Mouse (Mus musculus): ENCODE measurements around the gene Ccnq. TPM values are rescaled to one million over a fixed set of nuclear protein-coding genes. Genes with fewer than 3 reads are reported as not detected.
A peak's percentile ranks its signal among the peaks of the same experiment; 100 is the strongest.

The Ccnq gene
- 36.4 and 40.4 TPM in 2 replicates for polyA plus RNA-seq (2015; fragmentation: Nextera tagmentation; extraction: Ambion mirVana)

- no peaks in the 10 kb centered on the region for H3K9me3 ChIP-seq
- H3K4me3 ChIP-seq, result peak within 1 kb of the TSS; percentile 80
- peak within 1 kb of the TSS; percentile 76 for H3K9ac ChIP-seq (replicated peaks)
- 9% methylated on average over 58 of the region's 59 CpGs for WGBS
- peak within 1 kb of the TSS; percentile 79 for H3K27ac ChIP-seq (replicated peaks)
- H3K4me2 ChIP-seq (replicated peaks), result peak within 1 kb of the TSS; percentile 58
- H3K36me3 ChIP-seq, result 0 out of 2 replicates have a peak, but pooled peaks cover 3% of the 10 kb centered on the region
- H3K4me1 ChIP-seq, result peaks cover 13% of the 10 kb centered on the region
- peak; percentile 86 for ATAC-seq (replicated peaks)
- no peaks in the 10 kb centered on the region for H3K27me3 ChIP-seq
Observed at GRCm38 (mm10) chr11:78750885-78751842, at the start of gene Ccnq. Gene Ccnq, minus strand, starts transcription at chr11:78751729.

GRCm38 (mm10) chr11:78801094-78801493 is 49.6 kb upstream of the Ccnq start:
- H3K27me3 ChIP-seq, result no peaks in the 10 kb centered on the region
- 97% methylated on average over 4 of the region's 4 CpGs for WGBS

GRCm38 (mm10) chr11:78796072-78796729 is 44.7 kb upstream of the Ccnq start:
- Histone ChIP-seq H3K4me2 (replicated peaks) (no peak overlapping the region), H3K36me3 (no peaks in the 10 kb centered on the region), H3K4me1 (peaks cover 19% of the 10 kb centered on the region), H3K27me3 (no peaks in the 10 kb centered on the region), H3K27ac (replicated peaks) (no peak overlapping the region), H3K9me3 (no peaks in the 10 kb centered on the region), H3K4me3 (no peak overlapping the region), H3K9ac (replicated peaks) (no peak overlapping the region)
- no peak for ATAC-seq (replicated peaks)
- WGBS, result 83% methylated on average over 10 of the region's 10 CpGs

More at GRCm38 (mm10) chr11:78801094-78801493, 49.6 kb upstream of the Ccnq start:
- H3K4me1 ChIP-seq, result peaks cover 28% of the 10 kb centered on the region
- H3K27ac ChIP-seq (replicated peaks), result no peak overlapping the region
- H3K9ac ChIP-seq (replicated peaks), result no peak overlapping the region
- H3K4me3 ChIP-seq, result no peak overlapping the region
- H3K4me2 ChIP-seq (replicated peaks), result no peak overlapping the region
- no peak for ATAC-seq (replicated peaks)
- no peaks in the 10 kb centered on the region for H3K9me3 ChIP-seq
- no peaks in the 10 kb centered on the region for H3K36me3 ChIP-seq

GRCm38 (mm10) chr11:78793116-78793515 is 41.6 kb upstream of the Ccnq start:
- Histone ChIP-seq H3K9ac (replicated peaks) (no peak overlapping the region), H3K27ac (replicated peaks) (peak overlapping the region; percentile 89), H3K4me3 (no peak overlapping the region), H3K4me1 (peaks cover 36% of the 10 kb centered on the region), H3K9me3 (no peaks in the 10 kb centered on the region), H3K4me2 (replicated peaks) (no peak overlapping the region), H3K36me3 (no peaks in the 10 kb centered on the region), H3K27me3 (no peaks in the 10 kb centered on the region)
- ATAC-seq (replicated peaks), result no peak
- WGBS, result 76% methylated on average over 11 of the region's 11 CpGs

- Histone ChIP-seq H3K27me3 (no peaks in the 10 kb centered on the region), H3K9ac (replicated peaks) (peak overlapping the region; percentile 12; the same call in 1 of the 2 replicates), H3K36me3 (no peaks in the 10 kb centered on the region), H3K27ac (replicated peaks) (peak overlapping the region; percentile 89), H3K4me1 (peaks cover 36% of the 10 kb centered on the region), H3K4me2 (replicated peaks) (peak overlapping the region; percentile 25), H3K9me3 (no peaks in the 10 kb centered on the region), H3K4me3 (peak overlapping the region; percentile 1; the same call in 1 of the 2 replicates)
- ATAC-seq (replicated peaks), result peak; percentile 49; the same call in 1 of the 2 replicates
- WGBS, result 8% methylated on average over 11 of the region's 11 CpGs
Observed at GRCm38 (mm10) chr11:78792465-78792864, 40.9 kb upstream of the Ccnq start.

- ATAC-seq (replicated peaks), result peak; percentile 77
- 8% methylated on average over 5 of the region's 5 CpGs for WGBS
- Histone ChIP-seq H3K4me3 (peak overlapping the region; percentile 1; the same call in 1 of the 2 replicates), H3K9ac (replicated peaks) (peak overlapping the region; percentile 12; the same call in 1 of the 2 replicates), H3K27me3 (no peaks in the 10 kb centered on the region), H3K9me3 (no peaks in the 10 kb centered on the region), H3K27ac (replicated peaks) (peak overlapping the region; percentile 89), H3K4me1 (peaks cover 36% of the 10 kb centered on the region), H3K36me3 (no peaks in the 10 kb centered on the region), H3K4me2 (replicated peaks) (peak overlapping the region; percentile 25)
Observed at GRCm38 (mm10) chr11:78792055-78792454, 40.5 kb upstream of the Ccnq start.

GRCm38 (mm10) chr11:78791582-78791981 is 40.1 kb upstream of the Ccnq start:
- H3K27ac ChIP-seq (replicated peaks), result peak overlapping the region; percentile 89
- H3K4me1 ChIP-seq, result peaks cover 36% of the 10 kb centered on the region
- H3K4me3 ChIP-seq, result no peak overlapping the region
- peak; percentile 74 for ATAC-seq (replicated peaks)
- WGBS, result 18% methylated on average over 4 of the region's 4 CpGs
- no peaks in the 10 kb centered on the region for H3K9me3 ChIP-seq
- H3K36me3 ChIP-seq, result no peaks in the 10 kb centered on the region
- 0 out of 2 replicates have a peak overlapping the region, but pooled peaks have one; percentile 12 for H3K9ac ChIP-seq (replicated peaks)
- peak overlapping the region; percentile 25 for H3K4me2 ChIP-seq (replicated peaks)
- no peaks in the 10 kb centered on the region for H3K27me3 ChIP-seq

- Histone ChIP-seq H3K9ac (replicated peaks) (no peak overlapping the region), H3K4me2 (replicated peaks) (no peak overlapping the region), H3K27me3 (no peaks in the 10 kb centered on the region), H3K4me1 (peaks cover 51% of the 10 kb centered on the region), H3K9me3 (no peaks in the 10 kb centered on the region), H3K36me3 (no peaks in the 10 kb centered on the region), H3K4me3 (no peak overlapping the region), H3K27ac (replicated peaks) (peak overlapping the region; percentile 60)
- WGBS, result 27% methylated on average over 11 of the region's 11 CpGs
- peak; percentile 27; the same call in 1 of the 2 replicates for ATAC-seq (replicated peaks)
Observed at GRCm38 (mm10) chr11:78789370-78790060, 38.0 kb upstream of the Ccnq start.

- Histone ChIP-seq H3K9me3 (no peaks in the 10 kb centered on the region), H3K4me1 (peaks cover 35% of the 10 kb centered on the region), H3K4me2 (replicated peaks) (no peak overlapping the region), H3K36me3 (no peaks in the 10 kb centered on the region), H3K27me3 (no peaks in the 10 kb centered on the region), H3K9ac (replicated peaks) (no peak overlapping the region), H3K4me3 (no peak overlapping the region), H3K27ac (replicated peaks) (peak overlapping the region; percentile 75)
- ATAC-seq (replicated peaks), result peak; percentile 72
- WGBS, result 3% methylated on average over 7 of the region's 7 CpGs
Observed at GRCm38 (mm10) chr11:78786013-78786431, 34.5 kb upstream of the Ccnq start.

- Histone ChIP-seq H3K4me3 (no peak overlapping the region), H3K9ac (replicated peaks) (no peak overlapping the region)
Observed at GRCm38 (mm10) chr11:78782791-78783347, 31.3 kb upstream of the Ccnq start.

GRCm38 (mm10) chr11:78782326-78782725 is 30.8 kb upstream of the Ccnq start:
- H3K27ac ChIP-seq (replicated peaks), result no peak overlapping the region

More at GRCm38 (mm10) chr11:78782791-78783347, 31.3 kb upstream of the Ccnq start:
- no peak for ATAC-seq (replicated peaks)
- no peaks in the 10 kb centered on the region for H3K36me3 ChIP-seq
- no peak overlapping the region for H3K4me2 ChIP-seq (replicated peaks)
- H3K4me1 ChIP-seq, result peaks cover 24% of the 10 kb centered on the region
- 69% methylated on average over 9 of the region's 9 CpGs for WGBS
- H3K9me3 ChIP-seq, result no peaks in the 10 kb centered on the region
- H3K27me3 ChIP-seq, result no peaks in the 10 kb centered on the region
- no peak overlapping the region for H3K27ac ChIP-seq (replicated peaks)

More at GRCm38 (mm10) chr11:78782326-78782725, 30.8 kb upstream of the Ccnq start:
- H3K36me3 ChIP-seq, result no peaks in the 10 kb centered on the region
- H3K9ac ChIP-seq (replicated peaks), result no peak overlapping the region
- no peak overlapping the region for H3K4me3 ChIP-seq
- H3K9me3 ChIP-seq, result no peaks in the 10 kb centered on the region
- H3K4me2 ChIP-seq (replicated peaks), result no peak overlapping the region
- 92% methylated on average over 5 of the region's 5 CpGs for WGBS
- ATAC-seq (replicated peaks), result no peak
- H3K4me1 ChIP-seq, result peaks cover 30% of the 10 kb centered on the region
- no peaks in the 10 kb centered on the region for H3K27me3 ChIP-seq

Measured in forebrain, embryonic 15.5 days (tissue).